Mouse (Mus musculus) frontal cortex, postnatal 14 days (tissue): ENCODE measurements at regions not wholly inside any gene's neighbourhood (a gene's known extent, or its start where the extent isn't known, plus 50 kb on each side); places are given as distances from the start of the nearest gene placed in this dataset.
A peak's percentile ranks its signal among the peaks of the same experiment; 100 is the strongest.

Source experiments
- DNase-seq, 2 experiments: peaks; one replicate each; pipeline ENCODE4 v3.0.0; 2022; ENCODE audit warnings: low spot score in 2 of 2

DNA sequence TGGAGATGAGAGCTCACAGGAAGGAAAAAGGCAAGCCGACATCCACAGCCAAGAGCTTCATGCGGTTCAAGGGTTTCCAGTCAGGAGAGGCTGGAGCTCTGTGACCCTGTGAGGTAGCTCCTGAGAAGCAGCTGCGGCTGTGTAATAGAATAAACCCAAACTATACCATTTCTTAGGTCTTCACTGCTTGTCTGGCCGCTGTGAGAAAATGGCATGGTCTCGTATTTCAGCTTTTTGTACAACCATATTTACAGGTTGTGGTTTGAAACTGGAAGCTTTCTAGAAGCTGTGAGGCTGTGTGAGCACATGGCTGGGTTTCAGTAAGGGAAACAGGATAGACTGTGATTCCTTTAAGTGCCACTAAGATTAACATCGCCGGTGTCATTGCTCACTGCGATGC lies 388.6 kb upstream of the Gm11114 start:
- DNase-seq, result no peak

DNA sequence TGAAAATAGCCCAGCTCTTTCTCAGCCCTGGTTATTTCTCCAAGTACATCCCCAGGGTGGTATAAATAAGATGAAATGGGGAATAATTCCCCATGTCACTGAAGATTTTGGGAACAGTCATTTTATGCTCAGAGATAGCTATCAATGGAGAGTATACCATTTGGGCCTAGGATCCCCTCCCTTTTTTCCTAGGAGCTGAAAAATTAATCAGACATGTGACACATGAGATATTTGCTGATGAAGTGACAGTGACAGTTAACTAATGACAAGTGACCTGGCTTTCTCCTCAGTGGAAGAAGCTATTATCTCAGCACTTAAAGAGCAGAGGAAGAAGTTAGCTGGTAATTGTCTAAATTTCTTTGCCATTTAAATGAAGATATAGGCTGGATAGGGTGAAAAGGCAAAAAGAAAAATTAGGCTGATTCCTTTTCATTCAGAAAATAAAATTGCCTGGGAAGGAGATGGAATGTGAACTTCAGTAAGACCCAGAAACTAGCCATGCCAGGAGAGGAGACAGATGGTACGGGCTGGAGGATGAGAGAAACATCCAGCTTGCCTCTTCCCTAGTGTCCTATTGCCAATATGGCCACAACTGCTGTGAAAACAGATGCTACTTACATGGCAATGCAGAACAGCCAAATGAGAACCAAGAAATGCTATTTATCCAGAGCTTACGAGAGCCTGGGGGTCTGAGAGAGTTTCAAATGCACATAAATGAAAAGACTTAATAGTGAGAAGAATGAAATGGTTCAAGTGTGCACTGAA lies 376.1 kb upstream of the Gm11114 start:
- DNase-seq, result no peak

DNA sequence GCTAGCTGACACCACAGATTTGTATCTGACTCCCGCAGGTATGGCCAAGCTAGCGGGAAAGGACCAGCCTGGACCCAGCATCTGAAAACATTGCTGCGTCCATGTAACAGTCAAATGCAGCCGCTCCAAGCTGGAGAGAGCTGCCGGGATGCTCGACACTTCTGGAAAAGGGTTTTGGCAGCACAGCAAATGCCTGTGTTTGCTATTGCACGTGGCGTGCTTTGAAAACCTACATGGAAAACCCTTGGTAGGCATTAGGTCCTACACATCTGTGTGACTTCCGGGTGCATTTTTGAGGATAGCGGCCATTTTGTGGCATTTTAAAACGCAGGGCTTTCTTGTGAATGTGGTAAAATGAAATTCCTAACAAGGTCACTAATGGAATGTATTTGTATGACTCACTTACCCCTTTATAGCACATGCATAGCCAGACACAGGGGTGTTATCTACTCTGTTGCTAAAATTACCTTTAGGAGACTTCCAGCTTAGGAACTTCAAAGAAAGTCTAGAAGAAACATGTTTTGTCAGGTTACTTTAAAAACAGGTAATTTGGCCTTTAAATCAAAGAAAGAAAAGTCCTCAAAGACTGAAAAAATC lies 345.9 kb upstream of the Gm11114 start:
- no peak for DNase-seq

DNA sequence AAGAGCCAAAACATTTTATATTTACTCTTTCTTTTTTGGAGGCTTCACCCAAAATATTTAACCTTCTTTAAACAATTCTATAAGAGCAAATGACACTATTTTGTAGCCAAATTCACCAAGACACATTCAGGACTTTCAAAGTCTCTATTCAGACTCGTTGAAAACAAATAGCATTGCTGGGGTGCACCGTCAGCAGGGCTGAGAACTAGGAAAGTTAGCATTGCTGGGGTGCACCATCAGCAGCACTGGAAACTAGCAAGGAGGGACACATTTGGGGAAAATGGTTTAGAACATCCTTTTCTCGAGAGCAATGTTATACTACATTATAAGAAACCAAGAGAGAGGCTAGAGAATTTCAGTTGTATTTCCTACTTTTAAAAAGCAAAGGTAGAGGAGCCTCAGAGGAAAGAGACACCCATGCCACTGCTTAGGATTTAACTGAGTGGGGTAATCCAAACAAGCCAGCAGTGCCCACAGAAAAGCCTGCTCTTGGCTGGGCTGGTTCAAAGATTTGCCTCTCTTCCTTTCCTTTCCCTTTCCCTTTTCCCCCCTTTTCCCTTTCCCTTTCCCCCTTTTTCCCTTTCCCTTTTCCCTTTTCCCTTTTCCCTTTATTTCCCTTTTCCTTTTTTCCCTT lies 342.5 kb upstream of the Gm11114 start:
- DNase-seq, result no peak

DNA sequence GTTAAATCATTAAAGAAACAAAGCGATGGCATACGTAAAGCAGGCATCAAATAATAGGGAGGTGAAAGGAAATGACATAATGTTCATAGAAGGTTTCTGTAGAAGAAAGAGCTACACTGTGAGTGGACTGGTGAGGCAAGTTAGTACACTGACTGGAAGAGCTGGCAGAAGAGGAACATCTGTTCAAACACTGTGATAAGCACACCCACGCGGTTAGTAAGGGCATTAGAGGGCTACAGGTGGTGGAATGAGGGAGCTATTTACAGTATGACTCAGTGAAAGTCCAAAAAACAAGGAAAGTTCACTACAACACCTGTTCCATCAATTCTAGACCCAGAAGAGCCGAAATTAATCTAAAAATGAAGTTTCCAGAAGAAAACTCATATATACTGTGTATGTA lies 335.1 kb upstream of the Gm11114 start:
- DNase-seq, result no peak

DNA sequence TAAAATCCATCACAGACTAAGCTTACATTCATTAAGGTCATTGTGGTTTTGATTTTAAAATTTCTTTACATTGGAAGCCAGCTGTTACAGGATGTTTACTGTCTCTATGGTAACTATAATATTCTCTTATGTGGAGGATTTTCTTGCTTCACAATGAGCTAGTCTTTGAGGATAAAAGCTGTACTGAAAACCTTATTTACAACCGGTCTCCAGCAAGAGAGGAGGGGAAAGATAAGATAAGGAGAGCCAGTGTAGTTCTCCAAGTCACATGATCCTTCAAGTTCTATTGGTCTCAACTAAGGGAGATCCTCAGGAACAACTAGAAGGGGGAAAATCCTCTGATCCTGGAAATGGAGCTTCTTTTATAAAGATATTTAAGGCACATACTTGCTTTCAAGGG lies 309.2 kb upstream of the Gm11114 start:
- DNase-seq, result no peak

DNA sequence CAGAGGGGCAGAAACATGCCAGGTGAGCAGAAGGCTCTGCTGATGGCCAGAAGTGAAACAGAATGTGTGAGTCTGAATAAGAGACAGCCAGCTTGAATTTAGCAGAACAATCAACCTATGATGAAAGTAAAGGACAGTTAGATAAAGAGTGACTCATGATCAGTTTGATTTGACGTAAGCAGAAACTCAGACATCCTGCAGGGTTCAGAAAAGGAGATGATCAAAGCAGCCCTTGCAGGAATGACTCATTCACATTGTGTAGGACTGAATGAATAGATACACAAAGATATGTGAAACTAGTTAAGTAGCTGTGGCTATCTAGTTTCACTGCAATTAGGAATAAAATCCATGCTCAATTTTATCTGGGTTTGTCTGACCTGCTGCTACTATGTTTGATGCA lies 301.2 kb upstream of the Gm11114 start:
- DNase-seq, result no peak

DNA sequence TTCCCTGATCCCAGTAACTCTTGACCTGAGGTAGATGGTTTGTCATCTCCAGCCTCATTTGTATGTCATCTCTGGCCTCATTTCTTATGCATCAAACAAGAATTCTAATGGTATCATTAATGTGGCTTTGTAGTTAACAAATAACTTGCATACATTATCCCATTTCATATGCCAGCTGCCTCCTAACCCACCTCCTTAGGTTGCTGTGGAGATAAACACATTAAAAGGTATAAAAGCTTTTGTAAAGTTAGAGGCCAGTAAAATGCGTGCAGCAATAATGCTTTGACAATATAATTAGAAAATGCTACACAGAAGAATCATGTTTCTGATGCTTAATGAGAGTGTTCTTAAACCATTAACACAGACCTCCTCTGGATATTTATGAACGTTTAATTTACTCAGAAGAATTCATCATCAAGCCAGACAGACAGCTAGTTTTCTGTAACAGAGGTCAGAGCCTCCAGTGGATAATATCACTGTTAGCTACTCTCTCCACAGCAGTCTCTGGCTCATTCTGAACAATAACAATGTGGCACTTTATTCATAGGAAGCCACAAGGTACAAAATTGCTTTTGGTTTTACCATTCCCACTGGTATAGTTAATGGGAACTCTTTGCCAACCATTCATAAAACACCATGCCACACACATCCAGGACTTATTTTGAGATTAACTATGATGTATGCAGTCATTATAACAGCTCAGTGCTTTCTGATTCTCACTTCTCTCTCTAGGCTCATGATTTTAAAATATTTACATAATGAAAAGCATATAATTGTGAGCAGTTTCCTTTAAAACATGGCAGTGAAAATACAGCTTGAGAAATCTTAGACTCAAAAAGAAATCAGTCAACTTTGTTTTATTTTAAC lies 264.2 kb upstream of the Gm11114 start:
- DNase-seq, result no peak

DNA sequence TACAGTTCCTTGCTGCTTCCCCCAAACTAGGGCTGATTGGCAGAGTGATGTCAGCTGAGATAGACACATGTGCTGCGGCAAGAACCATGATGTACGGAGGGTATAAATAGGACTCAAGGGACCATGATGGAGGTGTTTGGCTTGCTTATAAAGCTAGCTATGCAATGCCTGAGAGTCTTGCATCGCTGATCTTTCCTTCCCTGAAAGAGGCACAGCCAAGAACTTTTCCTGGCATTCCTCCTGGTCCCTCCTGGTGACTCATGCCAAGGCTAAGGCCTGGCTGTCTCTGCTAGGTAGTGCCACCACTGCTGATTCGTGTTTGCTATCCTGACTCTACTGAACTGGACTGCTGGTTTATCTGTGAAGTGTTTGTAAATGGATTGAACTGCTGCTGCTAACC lies 260.0 kb upstream of the Gm11114 start:
- no peak for DNase-seq

DNA sequence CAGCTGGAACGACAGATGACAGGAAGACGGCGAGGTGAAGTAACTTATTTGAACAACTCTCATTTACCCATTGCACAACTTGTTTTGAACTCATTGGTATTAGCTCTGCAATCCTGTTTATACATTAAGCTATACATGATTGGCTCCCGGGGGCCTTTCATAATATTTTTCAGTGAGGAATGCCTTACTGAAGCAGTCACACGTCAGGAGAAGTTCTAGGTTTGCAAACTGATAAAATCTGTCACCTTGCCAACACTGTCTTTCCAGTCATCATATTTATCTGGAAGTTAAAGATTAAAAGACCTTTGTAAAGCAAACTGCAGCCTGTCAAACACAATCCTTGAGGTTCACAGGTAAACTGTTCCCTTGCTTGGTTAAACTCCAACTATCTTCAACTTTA lies 232.6 kb upstream of the Gm11114 start:
- DNase-seq, result no peak

DNA sequence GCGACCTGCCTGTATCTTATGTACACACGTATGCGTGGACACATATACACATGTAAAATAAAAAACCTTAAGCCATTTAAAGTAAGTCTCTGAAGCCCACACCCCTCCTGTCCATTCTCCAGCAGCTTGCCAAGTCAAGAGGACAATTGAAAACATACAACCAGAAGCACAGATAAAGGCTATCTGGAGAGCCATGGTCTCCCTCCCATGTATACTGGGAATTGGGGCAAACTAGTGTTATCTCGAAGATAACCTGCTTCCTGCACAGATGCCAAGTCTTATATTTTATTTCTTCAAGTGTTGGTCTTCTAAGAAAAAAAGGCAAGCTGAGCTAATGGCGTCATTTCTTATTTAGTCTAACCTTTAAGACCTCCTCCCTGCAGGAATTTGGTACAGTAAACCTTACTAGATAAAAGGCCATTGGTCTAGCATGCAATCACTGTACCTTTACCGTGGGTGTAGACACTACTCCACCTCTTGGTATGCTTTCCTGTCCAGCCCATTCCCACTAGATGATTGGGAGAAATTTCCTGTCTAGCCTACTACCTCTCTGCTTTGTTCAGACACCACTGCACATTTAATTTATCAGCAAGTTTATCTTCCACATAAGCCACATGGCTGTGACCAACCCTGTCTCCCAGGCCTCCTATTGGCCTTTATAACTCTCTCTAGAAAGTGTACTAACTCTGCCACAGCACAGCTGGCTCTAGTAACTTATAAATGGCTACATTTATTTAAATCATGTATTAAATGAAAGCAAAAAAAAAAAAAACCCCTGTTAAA lies 223.8 kb upstream of the Gm11114 start:
- no peak for DNase-seq

DNA sequence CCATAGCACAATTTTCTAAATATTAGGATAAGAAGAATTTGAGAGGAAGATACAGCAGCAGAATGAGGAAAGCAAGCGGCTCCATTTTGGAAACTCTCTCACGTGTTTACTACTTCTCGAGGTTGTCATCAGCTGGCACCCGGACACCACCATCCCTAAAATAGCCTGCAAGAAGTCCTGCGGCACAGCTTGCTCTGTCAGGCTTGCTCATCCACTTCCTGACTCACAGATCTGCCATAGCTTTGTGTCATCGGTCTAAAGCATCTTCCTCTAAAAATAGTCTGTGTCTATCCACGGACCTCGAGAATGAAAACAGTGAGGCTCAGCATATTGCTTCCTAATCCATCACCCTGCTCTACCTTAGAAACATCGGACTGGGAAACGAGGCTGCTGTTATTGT lies 222.3 kb upstream of the Gm11114 start:
- peak; percentile 7 to 28 for DNase-seq

DNA sequence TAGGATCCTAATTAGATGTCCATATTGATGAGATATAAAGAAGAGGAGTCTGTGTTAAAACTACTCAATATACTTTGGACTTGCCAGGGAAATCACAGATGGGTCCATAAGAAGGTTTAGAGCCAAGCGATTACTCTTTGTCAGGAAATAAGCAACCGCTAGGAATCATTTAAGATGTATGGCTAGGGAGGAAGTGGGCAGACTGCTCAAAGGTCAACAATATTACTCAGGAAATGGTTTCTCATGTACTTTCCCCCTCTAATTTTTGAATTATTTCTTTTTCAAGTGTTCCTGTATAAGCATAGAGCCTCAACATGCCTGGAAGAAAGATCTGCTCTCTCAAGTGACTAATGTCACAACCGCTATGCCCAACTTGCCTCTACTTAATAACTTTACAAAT lies 217.3 kb upstream of the Gm11114 start:
- DNase-seq, result no peak

DNA sequence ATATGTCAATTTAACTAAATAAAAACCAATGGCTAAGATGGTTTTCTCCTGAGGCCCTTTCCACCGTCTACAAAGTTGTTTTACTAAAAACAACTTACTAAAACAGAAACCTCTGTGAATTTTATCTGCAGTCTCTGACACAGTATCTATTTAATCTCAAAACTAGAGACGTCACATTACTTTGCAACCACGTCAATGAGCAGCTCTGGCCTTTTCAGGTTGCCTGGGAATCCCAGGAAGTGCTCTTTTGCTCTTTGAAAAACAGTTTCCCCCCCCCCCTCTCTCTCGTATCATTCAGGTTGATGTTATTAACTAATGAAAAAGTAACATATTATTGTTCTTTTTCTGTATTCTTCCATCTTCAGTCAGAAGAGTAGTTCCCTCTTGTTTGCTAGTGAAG lies 216.1 kb upstream of the Gm11114 start:
- DNase-seq, result no peak

DNA sequence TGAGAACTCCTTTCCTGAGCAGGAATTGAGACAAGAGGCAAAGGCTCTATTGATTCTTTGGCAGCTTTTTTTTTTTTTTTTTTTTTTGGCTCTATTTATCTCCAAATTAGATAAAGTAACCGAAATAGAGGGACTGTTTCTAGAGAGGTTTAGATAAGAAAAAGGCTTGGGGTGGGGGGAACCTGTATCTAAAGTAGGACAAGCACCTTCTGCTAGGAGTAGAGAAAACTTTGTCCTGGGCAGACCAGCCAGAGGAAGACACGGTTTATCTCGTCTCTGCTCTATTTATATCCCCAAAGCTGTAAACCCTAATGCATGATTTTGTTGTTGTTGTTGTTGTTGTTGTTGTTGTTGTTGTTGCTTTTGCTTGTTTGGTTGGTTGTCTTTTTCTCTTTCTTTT lies 199.6 kb upstream of the Gm11114 start:
- no peak for DNase-seq

DNA sequence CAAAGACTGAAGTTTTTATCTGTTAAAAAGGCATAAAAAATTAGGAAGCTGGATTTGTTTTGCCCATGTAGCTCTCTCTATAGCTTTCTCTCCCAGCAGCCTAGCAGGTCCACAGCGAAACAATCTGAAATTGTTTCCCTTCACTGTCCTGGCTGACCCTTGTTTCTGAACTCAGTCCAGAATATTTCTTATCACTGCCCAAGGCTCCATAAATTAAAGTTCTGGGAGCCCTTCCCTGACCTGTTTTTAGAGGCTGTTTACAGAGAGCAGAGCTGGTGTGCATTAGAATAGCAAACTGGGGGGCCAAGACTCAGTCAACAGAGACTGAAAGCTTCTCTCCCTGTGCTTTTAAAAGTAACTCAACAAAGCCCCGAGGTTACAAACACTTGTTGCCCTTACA lies 198.3 kb upstream of the Gm11114 start:
- DNase-seq, result no peak

DNA sequence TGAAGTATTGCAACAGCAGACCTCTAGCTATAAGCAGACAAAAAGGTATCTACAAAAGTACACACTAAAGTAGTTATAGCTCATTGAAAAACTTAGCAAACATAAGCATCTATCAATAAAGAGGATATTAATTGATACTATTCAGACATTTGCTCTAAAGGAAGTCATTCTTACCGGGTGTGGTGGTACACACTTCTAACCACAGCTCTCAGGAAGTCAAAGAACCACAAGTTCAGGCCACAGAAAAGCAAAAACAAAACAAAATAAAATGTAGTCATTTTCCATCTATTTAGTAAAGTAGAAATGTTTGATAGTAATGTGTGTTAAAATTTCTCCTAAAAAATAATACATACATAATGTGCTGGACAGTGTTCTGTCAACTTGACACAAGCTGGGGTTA lies 192.5 kb upstream of the Gm11114 start:
- no peak for DNase-seq

DNA sequence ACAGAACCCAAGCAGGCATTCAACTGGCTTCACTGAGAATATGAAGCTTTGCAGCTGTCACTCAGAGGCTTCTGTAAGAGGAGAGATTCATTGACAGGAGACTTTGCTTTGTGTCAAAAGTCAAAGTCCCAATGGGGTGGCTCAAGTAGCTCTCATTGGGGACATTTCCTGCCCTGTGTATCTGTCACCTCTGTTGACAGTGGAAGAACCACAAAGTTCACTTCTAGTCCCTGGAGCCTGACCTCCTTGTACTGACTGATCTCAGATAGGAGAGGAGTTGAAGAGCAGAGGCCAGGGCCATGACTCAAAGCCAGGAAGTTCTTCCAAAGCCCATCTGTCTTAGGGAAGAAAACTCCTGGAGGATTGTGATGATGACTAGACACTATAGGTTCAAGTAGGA lies 191.5 kb upstream of the Gm11114 start:
- no peak for DNase-seq

DNA sequence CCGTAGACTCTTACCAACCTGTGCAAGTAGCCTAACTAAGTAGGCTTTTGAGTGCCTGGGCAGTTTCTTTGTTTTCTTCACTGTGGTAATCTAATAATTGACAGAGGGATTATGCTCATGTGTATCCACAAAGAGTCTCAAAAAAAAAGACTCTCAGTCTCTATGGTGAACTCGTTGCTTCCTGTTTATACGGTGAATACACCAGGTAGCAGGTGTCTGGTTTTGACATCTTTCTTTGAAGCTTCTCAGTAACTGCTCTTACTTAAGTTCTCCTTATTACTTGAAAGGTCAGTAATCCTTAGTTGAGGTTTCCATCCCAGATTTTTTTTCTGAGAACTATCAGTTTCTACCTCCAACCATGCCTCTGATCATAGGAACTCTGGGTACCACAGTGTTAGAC lies 188.9 kb upstream of the Gm11114 start:
- no peak for DNase-seq

DNA sequence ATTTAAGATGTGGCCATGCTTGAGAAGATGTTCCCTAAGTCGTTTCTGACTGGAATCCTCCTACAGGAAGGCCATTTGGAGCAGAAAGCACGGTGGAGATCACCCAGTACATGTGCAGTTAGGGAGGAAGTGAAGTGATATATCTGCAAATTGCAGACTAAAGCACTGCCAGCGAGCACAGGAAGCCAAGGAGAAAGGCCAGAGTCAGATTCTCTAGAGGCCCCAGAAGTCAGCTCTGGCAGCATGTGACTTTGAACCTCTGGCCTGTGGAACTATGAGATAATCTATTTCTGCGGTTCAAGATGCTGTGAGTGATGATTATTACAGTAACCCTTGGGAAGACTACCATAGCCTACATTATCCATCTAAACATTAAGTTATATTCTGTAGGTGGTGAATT lies 186.8 kb upstream of the Gm11114 start:
- DNase-seq, result no peak

DNA sequence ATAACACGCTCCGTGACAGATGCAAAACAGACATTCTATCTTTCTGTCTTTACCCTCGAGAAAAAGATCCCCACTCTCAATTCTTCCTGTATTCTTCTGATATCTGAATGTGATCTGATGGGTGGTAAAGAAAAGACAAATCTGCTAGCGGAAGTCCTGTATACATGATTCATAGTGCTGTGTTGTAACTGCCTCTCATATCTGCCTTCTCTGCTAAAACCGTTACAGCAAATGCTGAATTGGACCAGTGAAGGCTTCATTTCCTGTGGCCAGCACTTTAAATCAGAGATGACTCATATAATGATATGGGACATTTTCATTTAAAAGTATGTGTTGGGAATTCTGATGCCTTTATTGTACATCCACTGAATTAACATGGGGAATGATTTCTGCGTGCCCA lies 186.0 kb upstream of the Gm11114 start:
- no peak for DNase-seq

DNA sequence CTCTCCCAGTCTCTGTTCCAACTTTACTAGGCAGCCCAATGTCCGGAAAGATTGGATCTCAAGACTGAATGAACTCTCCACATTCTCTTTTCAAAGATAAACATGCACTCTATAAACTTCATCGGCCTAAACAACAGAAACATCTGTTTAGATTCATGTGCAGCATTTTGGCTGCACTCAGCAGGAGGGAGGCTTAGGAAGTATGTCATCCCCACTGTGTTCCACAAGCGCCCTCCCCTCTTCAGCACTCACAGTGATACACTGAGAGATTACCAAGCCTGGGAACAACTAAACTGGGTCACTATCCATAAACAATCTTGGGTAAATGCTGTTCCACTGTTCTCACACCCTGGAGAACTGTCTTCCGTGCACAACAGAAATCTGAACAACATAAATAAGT lies 185.5 kb upstream of the Gm11114 start:
- no peak for DNase-seq
